Mouse (Mus musculus): ENCODE data around the gene Atp1a1.

The Atp1a1 gene

GRCm38 (mm10) chr3:101611012-101611812 lies 6.7 kb upstream of the Atp1a1 start:
- peak; percentile 29 for DNase-seq

- DNase-seq: peak; percentile 55
Measured at GRCm38 (mm10) chr3:101609302-101609701, 4.8 kb upstream of the Atp1a1 start.

- DNase-seq: peak; percentile 91
Measured at GRCm38 (mm10) chr3:101606861-101607455, 2.5 kb upstream of the Atp1a1 start.

GRCm38 (mm10) chr3:101605721-101606120 lies 1.2 kb upstream of the Atp1a1 start:
- no peak for DNase-seq

- DNase-seq: peak; percentile 84
Measured at GRCm38 (mm10) chr3:101605291-101605690, 807 bp upstream of the Atp1a1 start.

GRCm38 (mm10) chr3:101603661-101604549 lies 579 bp downstream of the Atp1a1 start:
- peak; percentile 99 for DNase-seq

- peak; percentile 89 for DNase-seq
Measured at GRCm38 (mm10) chr3:101603194-101603593, 1.3 kb downstream of the Atp1a1 start.

- no peak for DNase-seq
Measured at GRCm38 (mm10) chr3:101602511-101603055, 1.9 kb downstream of the Atp1a1 start.

- DNase-seq: peak; percentile 89
Measured at GRCm38 (mm10) chr3:101601687-101602086, 2.8 kb downstream of the Atp1a1 start.

GRCm38 (mm10) chr3:101601003-101601525 lies 3.4 kb downstream of the Atp1a1 start:
- DNase-seq: peak; percentile 88

GRCm38 (mm10) chr3:101599920-101600741 lies 4.4 kb downstream of the Atp1a1 start:
- peak; percentile 90 for DNase-seq

GRCm38 (mm10) chr3:101599191-101599919 lies 5.1 kb downstream of the Atp1a1 start:
- peak; percentile 92 for DNase-seq

- peak; percentile 93 for DNase-seq
Measured at GRCm38 (mm10) chr3:101598231-101598905, 6.1 kb downstream of the Atp1a1 start.

- peak; percentile 94 for DNase-seq
Measured at GRCm38 (mm10) chr3:101597317-101598096, 7.0 kb downstream of the Atp1a1 start.

GRCm38 (mm10) chr3:101596686-101597085 lies 7.8 kb downstream of the Atp1a1 start:
- DNase-seq: peak; percentile 95

- DNase-seq: peak; percentile 90
Measured at GRCm38 (mm10) chr3:101595866-101596630, 8.4 kb downstream of the Atp1a1 start.

- DNase-seq: peak; percentile 86
Measured at GRCm38 (mm10) chr3:101594982-101595381, 9.5 kb downstream of the Atp1a1 start.

GRCm38 (mm10) chr3:101593266-101593651 lies 11.2 kb downstream of the Atp1a1 start:
- peak; percentile 50 for DNase-seq

All from heart, adult 11 months (tissue).